Mouse (Mus musculus) lung, postnatal 0 days (tissue): ENCODE results near the gene Ccni. TPM values are rescaled to one million over a fixed set of nuclear protein-coding genes. Genes with fewer than 3 reads are reported as not detected.
A peak's percentile ranks its signal among the peaks of the same experiment; 100 is the strongest.

Source experiments
- ATAC-seq: fragments of 200-750 bp; cut with Nextera tagmentation; 2 replicates; pipeline ENCODE4 v1.8.0; 2017; ENCODE audit warnings: moderate library complexity
- DNase-seq: peaks from one replicate; pipeline ENCODE4 v3.0.0-alpha.2; 2016; ENCODE audit warnings: low spot score
- H3K27ac ChIP-seq: fragments of 300-500 bp; sonication (generic); 2 replicates; pipeline ENCODE4 v1.5.1; 2014; ENCODE audit warnings: antibody characterized with exemption, mild to moderate bottlenecking, low read length, mixed read lengths
- H3K27me3 ChIP-seq: fragments of 300-500 bp; sonication (generic); replicated peaks from 2 replicates; pipeline ENCODE4 v1.6.1; 2014; ENCODE audit warnings: low read length, mixed read lengths; ENCODE audit not compliant: insufficient read depth
- H3K36me3 ChIP-seq: fragments of 300-500 bp; sonication (generic); 2 replicates; pipeline ENCODE4 v1.6.1; 2014; ENCODE audit warnings: low read length, mixed read lengths; ENCODE audit not compliant: insufficient read depth
- H3K4me1 ChIP-seq: fragments of 300-500 bp; sonication (generic); 2 replicates; pipeline ENCODE4 v1.6.1; 2014; ENCODE audit warnings: antibody characterized with exemption, low read depth, low read length, mixed read lengths; ENCODE audit not compliant: insufficient read depth
- H3K4me2 ChIP-seq: fragments of 300-500 bp; sonication (generic); replicated peaks from 2 replicates; pipeline ENCODE4 v1.6.1; 2014; ENCODE audit warnings: low read depth, mild to moderate bottlenecking, low read length, moderate library complexity, mixed read lengths
- H3K4me3 ChIP-seq: fragments of 300-500 bp; sonication (generic); 2 replicates; pipeline ENCODE4 v1.5.1; 2014; ENCODE audit warnings: low read depth, low read length
- H3K9ac ChIP-seq: fragments of 300-500 bp; sonication (generic); replicated peaks from 2 replicates; pipeline ENCODE4 v1.6.1; 2014; ENCODE audit warnings: low read depth, mild to moderate bottlenecking
- H3K9me3 ChIP-seq: fragments of 300-500 bp; sonication (generic); 2 replicates; pipeline ENCODE4 v1.6.1; 2016; ENCODE audit warnings: low read length, mixed read lengths
- CTCF ChIP-seq: IDR thresholded peaks from 2 replicates; pipeline ENCODE4 v1.5.1; 2016; ENCODE audit warnings: antibody characterized with exemption, mild to moderate bottlenecking
- EP300 ChIP-seq: IDR thresholded peaks from 2 replicates; pipeline ENCODE4 v1.6.1; 2016; ENCODE audit warnings: antibody characterized with exemption, mild to moderate bottlenecking, control low read depth
- WGBS: fragments of 180-500 bp; shearing (Covaris S2); extraction: QIAGEN DNeasy Blood & Tissue Kit; methylation state at CpG from one replicate; pipeline ENCODE4 v1.1.7; 2014; 5-methylcytosine and 5-hydroxymethylcytosine counted together
- polyA plus RNA-seq: library from polyadenylated mRNA; unstranded; fragments of >200 nt; fragmentation: Nextera tagmentation; extraction: Ambion mirVana; gene quantifications from 2 replicates; pipeline ENCODE4 v1.2.1, GENCODE M21; 2015

Ccni gene
- 81.3 and 92.2 TPM in 2 replicates for polyA plus RNA-seq

GRCm38 (mm10) chr5:93206109-93207005, at the start of gene Ccni, which contains the start of gene 2010109A12Rik:
Gene Ccni (minus strand): TSS chr5:93206495.
Gene 2010109A12Rik (plus strand): TSS chr5:93206518.
- peak; percentile 97 for ATAC-seq
- no peaks in the 10 kb centered on the region for H3K9me3 ChIP-seq
- TF ChIP-seq CTCF (no peak), EP300 (peak; percentile 84)
- H3K4me2 ChIP-seq, result peak within 1 kb of the TSS; percentile 72
- peak within 1 kb of the TSS; percentile 90 for H3K27ac ChIP-seq
- peak within 1 kb of the TSS; percentile 76 for H3K9ac ChIP-seq
- WGBS, result under 1% methylated on average over 78 of the region's 79 CpGs
- H3K4me1 ChIP-seq, result peaks cover 2% of the 10 kb centered on the region
- peak; percentile 98 for DNase-seq
- H3K27me3 ChIP-seq, result no peaks in the 10 kb centered on the region
- H3K36me3 ChIP-seq, result no peaks in the 10 kb centered on the region
- peak within 1 kb of the TSS; percentile 92 for H3K4me3 ChIP-seq

- Histone ChIP-seq H3K4me3 (no peak overlapping the region), H3K4me1 (no peaks in the 10 kb centered on the region), H3K4me2 (no peak overlapping the region), H3K27me3 (no peaks in the 10 kb centered on the region), H3K36me3 (no peaks in the 10 kb centered on the region), H3K9ac (no peak overlapping the region), H3K9me3 (no peaks in the 10 kb centered on the region), H3K27ac (no peak overlapping the region)
- DNase-seq (no peak), ATAC-seq (no peak)
- TF ChIP-seq EP300, result no peak
- no peak for TF ChIP-seq CTCF
- 80% methylated on average over 5 of the region's 5 CpGs for WGBS
Measured at GRCm38 (mm10) chr5:93255759-93256265, 49.5 kb upstream of the Ccni start.

DNA sequence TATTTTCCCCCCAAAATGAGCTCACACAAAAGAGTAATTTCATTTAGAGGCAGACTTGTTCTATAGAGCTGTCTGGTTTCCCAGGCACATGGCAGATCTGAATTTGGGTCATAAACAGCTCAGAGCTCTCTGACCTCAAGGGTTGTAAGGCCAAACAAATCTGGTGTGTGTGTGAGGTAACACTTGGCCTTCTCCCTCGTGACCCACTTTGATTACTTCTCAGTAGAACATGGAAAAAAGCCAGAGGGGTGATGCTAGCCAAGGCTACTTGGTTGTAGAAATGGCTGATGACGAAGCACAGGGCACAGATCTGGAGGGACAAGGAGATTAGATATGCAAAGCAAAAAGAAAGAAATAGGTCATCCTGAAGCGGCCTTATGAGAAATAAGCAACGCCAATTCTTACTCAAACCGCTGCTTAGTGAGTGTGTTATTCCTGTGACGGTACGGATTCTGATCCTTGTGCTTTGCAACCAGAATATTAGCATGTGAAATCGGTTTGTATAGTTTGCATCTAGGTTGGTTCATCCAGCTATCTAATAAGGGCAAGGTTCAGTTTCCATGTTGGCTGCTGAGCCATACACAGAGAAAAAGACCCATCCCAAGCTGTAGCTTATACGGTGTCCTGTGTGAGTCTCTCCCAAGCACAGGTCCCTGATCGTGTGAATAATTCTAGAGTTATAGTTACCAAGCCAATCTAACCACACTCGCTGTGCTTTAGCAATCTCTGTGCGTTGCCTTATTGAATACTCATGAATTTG, 44.9 kb upstream of the Ccni start:
- DNase-seq (no peak), ATAC-seq (no peak; the same call in 1 of the 2 replicates)
- 79% methylated on average over 12 of the region's 12 CpGs for WGBS
- Histone ChIP-seq H3K27ac (no peak overlapping the region), H3K4me3 (no peak overlapping the region), H3K27me3 (no peaks in the 10 kb centered on the region), H3K9me3 (no peaks in the 10 kb centered on the region), H3K9ac (no peak overlapping the region), H3K36me3 (no peaks in the 10 kb centered on the region), H3K4me1 (no peaks in the 10 kb centered on the region), H3K4me2 (no peak overlapping the region)
- TF ChIP-seq CTCF, result no peak
- no peak for TF ChIP-seq EP300

GRCm38 (mm10) chr5:93249940-93250578, 43.8 kb upstream of the Ccni start:
- H3K4me2 ChIP-seq, result no peak overlapping the region
- H3K9ac ChIP-seq, result no peak overlapping the region
- WGBS, result 52% methylated on average over 6 of the region's 6 CpGs
- no peak overlapping the region for H3K4me3 ChIP-seq
- ATAC-seq (no peak), DNase-seq (no peak)
- H3K27me3 ChIP-seq, result no peaks in the 10 kb centered on the region
- H3K36me3 ChIP-seq, result no peaks in the 10 kb centered on the region
- no peak for TF ChIP-seq CTCF
- no peak for TF ChIP-seq EP300
- H3K4me1 ChIP-seq, result no peaks in the 10 kb centered on the region
- no peak overlapping the region for H3K27ac ChIP-seq
- H3K9me3 ChIP-seq, result no peaks in the 10 kb centered on the region

DNA sequence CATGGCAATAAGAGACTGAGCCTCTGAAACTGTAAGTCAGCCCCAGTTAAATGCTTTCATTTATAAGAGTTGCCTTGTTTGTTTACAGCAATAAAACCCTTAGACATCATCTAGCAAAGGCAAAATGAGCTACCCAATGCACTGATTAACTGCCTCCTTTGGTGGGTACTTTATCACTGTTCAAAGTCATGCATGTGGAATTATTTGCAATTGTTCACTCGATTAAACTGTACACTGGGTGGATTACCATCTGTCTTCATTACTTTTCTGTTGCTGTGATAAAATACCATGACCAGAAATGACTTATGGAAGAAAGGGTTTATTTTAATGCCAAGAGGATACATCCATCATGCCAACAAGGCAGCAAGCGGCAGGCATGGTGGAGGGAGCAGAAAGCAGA, 39.0 kb upstream of the Ccni start:
- H3K9me3 ChIP-seq, result no peaks in the 10 kb centered on the region
- H3K4me1 ChIP-seq, result no peaks in the 10 kb centered on the region
- H3K27me3 ChIP-seq, result no peaks in the 10 kb centered on the region
- DNase-seq (no peak), ATAC-seq (no peak)
- H3K36me3 ChIP-seq, result no peaks in the 10 kb centered on the region
- 61% methylated on average over 2 of the region's 2 CpGs for WGBS
- H3K9ac ChIP-seq, result no peak overlapping the region
- no peak overlapping the region for H3K27ac ChIP-seq
- no peak overlapping the region for H3K4me3 ChIP-seq
- no peak overlapping the region for H3K4me2 ChIP-seq
- TF ChIP-seq EP300 (no peak), CTCF (no peak)
